Mouse (Mus musculus): ENCODE measurements at regions not wholly inside any gene's neighbourhood (a gene's known extent, or its start where the extent isn't known, plus 50 kb on each side); places are given as distances from the start of the nearest gene placed in this dataset.
"Not testable (repeated sequence)": the region's sequence is repeated elsewhere in the genome, so short reads cannot be mapped to it uniquely, and the experiment has no call there.

DNA sequence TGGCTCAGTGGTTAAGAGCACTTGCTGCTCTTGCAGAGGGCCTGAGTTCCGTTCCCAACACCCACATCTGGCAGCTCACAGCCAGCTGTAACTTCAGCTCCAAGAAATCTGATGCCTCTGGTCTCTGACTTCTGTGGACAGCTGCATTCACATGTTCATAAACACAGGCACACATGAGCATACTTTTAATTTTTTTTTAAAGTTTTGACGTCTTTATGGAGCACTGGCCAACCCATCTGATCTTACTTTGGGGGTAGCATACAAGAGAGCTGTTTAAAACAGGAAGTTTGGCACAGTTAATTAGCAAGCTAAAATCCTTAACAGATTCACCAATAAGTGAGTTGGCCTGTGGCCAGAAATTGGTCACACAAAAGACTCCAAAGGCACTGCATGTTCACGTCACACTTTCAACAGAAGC is 81.2 kb upstream of the Atl2 start:
- DNase-seq (ENCODE audit: extremely low spot score in 1 of 2, low spot score in 1 of 2) = no peak

DNA sequence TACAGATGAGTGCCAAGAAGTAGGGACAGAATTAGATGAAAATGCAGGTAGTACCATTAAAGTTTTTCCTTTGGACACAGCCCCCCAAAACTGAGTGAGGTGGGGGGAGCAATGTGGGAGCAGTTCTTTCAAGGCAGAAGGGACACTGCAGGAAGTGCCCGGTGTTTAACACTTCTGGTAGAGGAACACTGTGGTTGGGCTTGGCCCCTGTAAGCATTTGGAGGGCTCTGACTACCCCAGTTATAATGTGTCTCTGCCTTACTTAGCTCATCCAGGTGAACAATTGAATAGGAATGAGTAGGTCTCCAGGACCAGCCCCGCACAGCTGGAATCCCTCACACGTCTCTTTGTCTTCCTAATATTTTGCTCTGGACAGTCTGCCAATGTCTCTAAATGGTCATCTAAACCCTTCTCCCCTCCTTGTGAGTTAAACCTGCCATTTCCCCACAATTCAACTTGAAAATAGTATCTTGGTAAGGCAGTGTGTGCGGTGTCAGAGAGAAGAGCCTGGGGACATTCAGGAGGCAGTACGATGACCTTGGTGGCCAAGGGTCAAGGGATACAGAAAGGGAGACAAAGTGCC is 80.7 kb upstream of the Atl2 start:
- DNase-seq (ENCODE audit: extremely low spot score in 1 of 2, low spot score in 1 of 2) = no peak

GRCm38 (mm10) chr17:79975997-79976443 is 80.1 kb upstream of the Atl2 start:
- no peak for DNase-seq (ENCODE audit: extremely low spot score in 1 of 2, low spot score in 1 of 2)

- DNase-seq (ENCODE audit: extremely low spot score in 1 of 2, low spot score in 1 of 2) = not testable (repeated sequence)
Observed at GRCm38 (mm10) chr17:79975150-79975757, 79.3 kb upstream of the Atl2 start.

DNA sequence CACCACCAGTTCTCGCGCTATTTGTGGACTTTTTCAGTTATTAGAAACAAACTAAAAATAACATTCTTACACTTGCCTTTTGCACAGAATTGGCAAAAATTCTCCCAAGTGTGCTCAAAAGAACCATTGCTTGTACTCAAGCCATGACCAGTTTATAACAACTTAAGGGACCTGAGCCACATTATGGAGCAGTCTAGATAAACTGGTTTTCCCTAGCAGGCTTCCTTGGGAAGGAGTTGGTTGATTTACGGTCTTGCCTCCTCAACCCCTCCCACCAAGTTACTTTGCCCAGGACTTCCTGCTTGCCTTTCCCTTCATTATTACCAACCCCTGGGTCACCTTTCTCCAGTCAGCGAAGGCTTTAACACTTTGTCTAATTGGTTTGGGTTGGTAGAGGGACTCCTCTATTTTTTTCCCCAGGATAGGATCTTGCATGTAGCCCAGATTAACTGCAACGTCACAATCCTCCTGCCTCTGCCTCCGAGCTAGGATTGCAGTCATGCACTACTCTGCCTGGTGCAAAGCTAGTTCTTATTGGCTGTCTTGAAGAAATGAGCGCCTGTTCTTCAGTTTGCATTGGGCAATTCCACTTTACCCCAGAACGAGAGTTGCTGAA is 75.9 kb upstream of the Atl2 start:
- DNase-seq (ENCODE audit: extremely low spot score in 1 of 2, low spot score in 1 of 2) = no peak

DNA sequence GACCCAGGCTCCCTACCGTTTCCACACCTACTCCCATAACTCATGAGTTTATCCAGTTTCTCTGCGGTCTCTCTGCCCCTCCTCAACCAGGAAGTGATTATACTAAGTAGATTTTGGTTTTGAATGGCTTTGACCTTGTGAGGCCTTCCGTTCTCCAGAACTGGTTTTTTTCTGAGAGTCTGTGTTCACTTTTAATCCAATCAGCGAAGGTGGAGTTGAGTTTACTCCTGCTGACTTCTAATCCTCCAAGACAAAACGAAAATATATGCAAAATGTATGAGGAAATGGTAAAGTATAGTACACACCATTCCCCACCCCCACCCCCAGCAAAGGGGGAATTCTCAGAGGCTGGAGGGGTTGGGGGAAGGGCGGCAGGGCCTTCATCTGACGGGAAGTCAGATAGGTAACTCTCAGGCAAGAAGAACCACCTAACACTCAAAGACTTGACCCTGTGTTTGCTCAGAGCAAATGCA is 73.6 kb upstream of the Atl2 start:
- DNase-seq (ENCODE audit: extremely low spot score in 1 of 2, low spot score in 1 of 2) = no peak

- no peak for DNase-seq (ENCODE audit: extremely low spot score in 1 of 2, low spot score in 1 of 2)
Observed at GRCm38 (mm10) chr17:79968819-79969218, 72.9 kb upstream of the Atl2 start.

DNA sequence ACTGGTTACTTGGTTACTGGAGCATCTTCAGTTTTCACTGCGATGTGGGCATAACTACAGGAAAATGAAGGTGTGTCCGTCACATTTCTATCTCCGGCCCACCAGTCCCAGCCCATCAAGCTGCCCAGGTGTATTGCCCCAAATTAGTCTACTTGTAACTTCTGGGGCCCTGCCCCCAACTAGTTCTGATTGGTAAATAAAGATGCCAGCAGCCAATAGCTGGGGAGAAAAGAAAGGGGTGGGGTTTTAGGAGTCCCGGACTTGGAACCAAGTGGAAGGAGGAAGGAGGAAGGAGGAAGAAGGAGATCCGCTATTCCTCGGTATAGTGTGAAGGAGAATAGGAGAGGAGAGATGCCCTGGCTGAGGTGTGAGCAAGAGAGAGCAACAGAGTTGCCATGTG is 71.1 kb upstream of the Atl2 start:
- no peak for DNase-seq (ENCODE audit: extremely low spot score in 1 of 2, low spot score in 1 of 2)

DNA sequence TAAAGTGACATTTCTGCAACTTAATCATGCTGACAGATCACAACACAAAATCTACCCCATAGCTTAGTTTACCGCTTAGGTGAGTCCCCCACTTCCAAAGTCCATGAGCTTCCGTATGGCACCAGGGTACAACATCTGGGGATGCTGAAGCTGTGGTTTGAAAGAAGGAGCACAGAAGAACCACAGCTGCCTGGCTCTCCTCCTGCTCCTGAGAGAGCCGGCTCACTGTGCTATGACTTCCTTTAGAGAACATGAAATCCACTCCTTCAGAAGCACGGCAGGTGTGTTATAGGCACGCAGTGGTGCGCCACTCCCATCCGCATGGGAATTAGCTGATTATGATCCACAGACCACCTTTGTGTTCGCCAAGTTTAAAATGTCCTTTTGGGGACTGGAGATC is 69.7 kb upstream of the Atl2 start:
- no peak for DNase-seq (ENCODE audit: extremely low spot score in 1 of 2, low spot score in 1 of 2)

- no peak for DNase-seq (ENCODE audit: extremely low spot score in 1 of 2, low spot score in 1 of 2)
Observed at GRCm38 (mm10) chr17:79964850-79965249, 68.9 kb upstream of the Atl2 start.

DNA sequence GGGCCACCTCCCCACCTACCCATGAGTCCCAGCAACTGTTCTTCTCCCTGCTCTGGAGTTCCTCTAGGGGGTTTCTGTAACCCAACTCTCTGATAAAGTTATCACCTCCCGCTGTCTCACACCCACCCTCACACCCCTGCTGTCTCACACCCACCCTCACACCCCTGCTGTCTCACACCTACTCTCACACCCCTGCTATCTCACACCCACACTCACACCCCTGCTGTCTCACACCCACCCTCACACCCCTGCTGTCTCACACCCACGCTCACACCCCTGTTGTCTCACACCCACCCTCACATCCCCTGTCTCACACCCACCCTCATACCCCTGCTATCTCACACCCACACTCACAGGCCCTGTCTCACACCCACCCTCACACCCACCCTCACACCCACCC is 67.4 kb upstream of the Atl2 start:
- no peak for DNase-seq (ENCODE audit: extremely low spot score in 1 of 2, low spot score in 1 of 2)

DNA sequence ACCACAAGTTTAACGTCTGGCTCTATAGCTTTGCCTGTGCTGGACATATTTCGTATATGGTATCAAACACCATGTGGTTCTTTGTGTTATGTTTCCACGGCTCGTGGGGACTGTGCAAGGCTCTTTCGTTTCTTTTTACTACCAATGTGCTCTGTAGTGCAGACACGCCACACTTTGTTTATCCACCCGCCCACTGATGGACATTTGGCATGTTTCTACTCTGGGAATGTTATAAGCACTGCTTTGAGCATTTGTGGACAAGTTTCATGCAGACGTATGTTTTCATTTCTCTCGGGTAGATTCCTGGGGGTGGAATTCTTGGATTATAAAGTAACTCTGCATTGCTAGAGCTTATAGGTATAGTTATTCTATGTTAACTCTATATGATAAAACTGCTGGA is 65.5 kb upstream of the Atl2 start:
- no peak for DNase-seq (ENCODE audit: extremely low spot score in 1 of 2, low spot score in 1 of 2)

DNA sequence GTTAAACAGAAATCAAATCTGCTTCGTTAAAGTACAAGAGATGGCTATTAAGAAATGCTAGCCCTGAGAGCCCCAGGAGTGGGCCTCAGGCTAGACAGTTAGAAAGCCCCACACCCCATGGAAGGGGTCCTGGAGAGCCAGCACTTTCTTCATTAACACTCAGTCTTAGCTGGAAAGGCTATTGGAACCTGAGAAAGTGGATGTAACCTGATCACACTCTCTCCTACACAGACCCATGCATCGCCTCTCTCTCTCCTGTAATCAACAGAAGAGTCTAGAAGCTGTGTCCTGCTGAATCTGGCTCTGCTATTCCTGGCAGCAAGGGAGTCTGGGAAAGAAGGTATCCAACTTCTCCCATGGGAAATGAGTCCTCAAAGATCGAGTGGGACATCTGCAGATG is 64.8 kb upstream of the Atl2 start:
- no peak for DNase-seq (ENCODE audit: extremely low spot score in 1 of 2, low spot score in 1 of 2)

- no peak for DNase-seq (ENCODE audit: extremely low spot score in 1 of 2, low spot score in 1 of 2)
Observed at GRCm38 (mm10) chr17:79955267-79955666, 59.3 kb upstream of the Atl2 start.

DNA sequence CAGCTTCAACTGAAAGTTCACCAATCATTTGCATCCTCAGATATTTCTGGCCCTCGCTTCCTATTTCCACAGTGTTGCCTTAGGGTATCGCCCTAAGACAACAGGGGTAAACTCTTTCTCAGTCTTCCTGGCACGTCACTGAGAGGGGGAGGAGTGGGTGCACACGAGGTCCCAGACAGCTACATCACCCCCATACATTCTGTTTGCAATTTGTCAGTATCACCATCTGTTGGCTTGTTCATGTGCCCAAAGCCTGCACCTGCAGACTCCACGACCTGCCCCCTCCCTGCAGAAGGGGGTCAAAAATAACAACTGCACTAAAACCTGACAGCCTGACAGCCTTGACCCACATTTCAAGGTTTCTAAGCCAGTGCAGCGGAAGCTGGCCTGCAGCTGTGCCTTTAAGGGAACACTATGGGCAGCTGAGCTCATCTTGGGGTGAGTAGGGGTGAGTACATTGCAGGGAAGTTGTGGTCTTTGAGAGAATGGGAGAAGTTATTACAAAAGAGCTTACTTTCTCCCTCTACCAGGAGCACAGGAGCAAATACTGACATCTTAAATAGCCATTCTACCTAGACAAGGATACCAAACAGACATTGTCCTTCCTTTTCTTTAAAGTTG is 58.8 kb upstream of the Atl2 start:
- DNase-seq (ENCODE audit: extremely low spot score in 1 of 2, low spot score in 1 of 2) = no peak

DNA sequence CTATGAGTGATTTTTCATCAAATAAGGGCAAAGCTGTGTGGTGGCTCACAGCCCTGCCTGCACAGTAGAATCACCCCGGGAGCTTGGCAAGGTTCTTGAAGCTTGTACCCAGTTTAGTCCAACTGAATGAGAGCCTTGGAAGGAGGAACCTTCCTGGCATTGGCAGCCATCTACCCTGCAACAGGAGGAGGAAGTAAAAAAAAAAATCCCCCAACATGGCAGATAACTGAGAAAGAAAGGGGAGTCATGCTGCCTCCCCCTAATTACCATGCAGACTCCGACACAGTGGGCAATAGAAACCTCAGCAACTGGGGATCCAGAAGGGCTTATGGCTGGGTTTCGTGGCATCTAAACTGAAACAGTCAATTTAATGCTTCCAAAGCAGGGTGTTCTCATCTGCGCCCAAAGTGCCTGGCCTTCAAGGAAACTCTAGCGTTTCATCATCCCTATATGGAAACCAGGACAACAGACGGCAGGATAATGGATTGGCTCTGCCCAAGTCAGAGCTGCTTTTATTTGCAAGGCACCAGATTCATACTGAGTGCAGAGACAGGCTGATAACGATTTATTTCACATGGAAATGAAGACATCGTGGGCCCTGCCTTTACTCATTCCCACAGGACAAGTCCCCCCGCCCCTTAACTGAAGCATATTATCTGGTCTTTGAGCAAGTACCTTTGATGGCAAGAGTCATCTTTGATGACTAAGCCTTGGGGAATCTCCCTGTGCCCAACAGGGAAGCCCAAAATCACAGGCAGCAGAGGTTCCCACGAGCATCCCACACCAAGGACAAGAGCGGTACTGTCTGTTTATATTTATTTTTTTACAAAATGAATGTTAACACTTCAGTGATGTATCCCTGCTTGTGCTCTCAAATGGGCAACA is 52.9 kb upstream of the Atl2 start:
- peak in 1 of 2 experiments; percentile 31 for DNase-seq (ENCODE audit: extremely low spot score in 1 of 2, low spot score in 1 of 2)

Data from layer of hippocampus, postnatal 25 days (tissue).